Mouse (Mus musculus) C2C12 (cell line): Measurements from ENCODE around the gene Selenov. TPM values are rescaled to one million over a fixed set of nuclear protein-coding genes. Genes with fewer than 3 reads are reported as not detected.

ENCODE experiments used
- H3K27me3 ChIP-seq: one replicate; pipeline ENCODE4 v1.6.1; 2011; ENCODE audit not compliant: control insufficient read depth, insufficient read depth, insufficient read length
- H3K36me3 ChIP-seq: one replicate; pipeline ENCODE4 v1.6.1; 2011; ENCODE audit not compliant: control insufficient read depth, insufficient read depth
- H3K4me3 ChIP-seq: one replicate; pipeline ENCODE4 v1.5.1; 2011; ENCODE audit warnings: mild to moderate bottlenecking, control low read depth; ENCODE audit not compliant: poor library complexity, insufficient read depth, severe bottlenecking
- H3K79me2 ChIP-seq: one replicate; pipeline ENCODE4 v1.6.1; 2011; ENCODE audit not compliant: control insufficient read depth, insufficient read depth
- H3K79me3 ChIP-seq: one replicate; pipeline ENCODE4 v1.6.1; 2011; ENCODE audit warnings: low read depth, control low read depth
- H3ac ChIP-seq: one replicate; pipeline ENCODE3; 2011; ENCODE audit warnings: low read depth; ENCODE audit not compliant: control insufficient read depth, insufficient read length
- CEBPB ChIP-seq: IDR thresholded peaks from one replicate; pipeline ENCODE4 v1.6.1; 2011; ENCODE audit warnings: low read depth, mild to moderate bottlenecking, control low read depth, moderate library complexity
- CTCF ChIP-seq: IDR thresholded peaks from one replicate; pipeline ENCODE4 v1.5.1; 2011; ENCODE audit not compliant: control insufficient read depth, insufficient read depth, insufficient read length
- FOSL1 ChIP-seq: IDR thresholded peaks from one replicate; pipeline ENCODE4 v1.8.0; 2011; ENCODE audit warnings: mild to moderate bottlenecking, low read length; ENCODE audit not compliant: poor library complexity, insufficient read depth, severe bottlenecking
- MAX ChIP-seq: IDR thresholded peaks from one replicate; pipeline ENCODE4 v1.6.1; 2011; ENCODE audit warnings: mild to moderate bottlenecking, control low read depth
- MYOD1 ChIP-seq: IDR thresholded peaks from one replicate; pipeline ENCODE4 v1.6.1; 2011; ENCODE audit warnings: low read depth; ENCODE audit not compliant: control insufficient read depth, insufficient read length
- MYOG ChIP-seq: IDR thresholded peaks from one replicate; pipeline ENCODE4 v1.6.1; 2011; ENCODE audit not compliant: control insufficient read depth, insufficient read length; ENCODE audit errors: extremely low read depth
- USF1 ChIP-seq: IDR thresholded peaks from one replicate; pipeline ENCODE4 v1.6.1; 2011; ENCODE audit warnings: low read depth, mild to moderate bottlenecking, control low read depth, moderate library complexity
- polyA plus RNA-seq: library from polyadenylated mRNA; unstranded; fragments of >200 nt; fragmentation: generic; extraction: Trizol; gene quantifications from one replicate; pipeline ENCODE4 v1.2.1, GENCODE M21; 2012; ENCODE audit warnings: missing spikeins

The Selenov gene
- polyA plus RNA-seq, 1 experiment: not detected

DNA sequence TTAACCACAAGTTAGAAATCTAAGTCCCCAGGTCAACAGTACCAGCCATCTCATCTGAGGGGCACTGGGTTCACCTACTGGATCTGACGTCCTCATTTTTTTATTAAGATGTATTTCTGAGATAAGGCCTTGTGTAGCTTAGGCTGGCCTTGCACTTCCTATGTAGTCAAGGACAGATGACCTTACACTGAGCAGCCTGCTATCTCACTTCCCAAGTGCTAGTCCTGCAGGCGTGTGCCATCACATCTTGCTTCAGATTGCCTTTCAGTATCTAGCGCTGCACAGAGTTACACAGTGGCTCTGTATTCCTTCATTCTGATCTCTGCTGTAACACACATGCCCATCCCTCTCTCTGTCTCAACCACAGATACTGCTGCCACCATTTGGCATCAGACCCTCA, 27.1 kb upstream of the Selenov start:
- TF ChIP-seq CEBPB (no peak), USF1 (no peak), MYOG (no peak), MAX (no peak), FOSL1 (no peak), CTCF (no peak), MYOD1 (no peak)
- Histone ChIP-seq H3K36me3 (peaks cover 86% of the 10 kb centered on the region), H3K27me3 (no peaks in the 10 kb centered on the region), H3K79me3 (no peaks in the 10 kb centered on the region), H3K79me2 (no peaks in the 10 kb centered on the region), H3ac (no peak overlapping the region), H3K4me3 (no peak overlapping the region)

DNA sequence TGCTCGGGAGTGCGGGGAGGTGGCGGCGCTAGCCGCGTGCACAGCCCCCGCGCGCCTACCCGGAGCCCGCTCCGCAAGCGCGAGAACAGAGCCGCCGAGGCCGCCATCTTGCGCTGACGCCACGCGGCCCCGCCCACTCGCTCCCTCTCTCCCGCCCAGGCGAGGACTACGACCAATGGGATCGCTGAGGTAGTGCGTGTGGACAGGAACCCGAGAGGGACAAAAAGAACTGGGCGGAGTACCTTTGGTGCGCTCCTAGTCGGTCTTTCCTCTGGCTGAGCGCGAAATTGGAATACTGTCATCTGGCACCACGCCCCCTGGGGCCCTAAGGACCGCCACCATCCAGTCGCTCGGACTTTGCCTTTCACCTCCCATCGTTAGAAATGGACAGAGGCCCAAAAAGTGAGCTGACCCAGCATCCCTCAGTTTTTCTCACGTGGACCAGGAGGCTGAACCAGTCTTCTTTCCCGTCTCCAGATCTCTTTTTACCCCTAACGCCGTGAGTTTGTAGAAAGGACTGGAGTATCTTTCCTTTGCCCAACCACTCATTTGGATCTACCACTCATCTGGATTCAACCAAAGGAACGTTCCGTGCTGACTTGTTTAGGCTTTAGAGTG, 21.0 kb upstream of the Selenov start, which contains the start of gene Timm50:
TSS of gene Timm50 (minus strand) at position 147 of the 618 bp plus-strand sequence.
- no peaks in the 10 kb centered on the region for H3K27me3 ChIP-seq
- peaks cover 47% of the 10 kb centered on the region for H3K36me3 ChIP-seq
- TF ChIP-seq MYOG (no peak), MAX (peak; percentile 66)
- peaks cover 8% of the 10 kb centered on the region for H3K79me3 ChIP-seq
- peak within 1 kb of the TSS; percentile 84 for H3K4me3 ChIP-seq
- H3ac ChIP-seq: peak within 1 kb of the TSS; percentile 66
- peaks cover 20% of the 10 kb centered on the region for H3K79me2 ChIP-seq

DNA sequence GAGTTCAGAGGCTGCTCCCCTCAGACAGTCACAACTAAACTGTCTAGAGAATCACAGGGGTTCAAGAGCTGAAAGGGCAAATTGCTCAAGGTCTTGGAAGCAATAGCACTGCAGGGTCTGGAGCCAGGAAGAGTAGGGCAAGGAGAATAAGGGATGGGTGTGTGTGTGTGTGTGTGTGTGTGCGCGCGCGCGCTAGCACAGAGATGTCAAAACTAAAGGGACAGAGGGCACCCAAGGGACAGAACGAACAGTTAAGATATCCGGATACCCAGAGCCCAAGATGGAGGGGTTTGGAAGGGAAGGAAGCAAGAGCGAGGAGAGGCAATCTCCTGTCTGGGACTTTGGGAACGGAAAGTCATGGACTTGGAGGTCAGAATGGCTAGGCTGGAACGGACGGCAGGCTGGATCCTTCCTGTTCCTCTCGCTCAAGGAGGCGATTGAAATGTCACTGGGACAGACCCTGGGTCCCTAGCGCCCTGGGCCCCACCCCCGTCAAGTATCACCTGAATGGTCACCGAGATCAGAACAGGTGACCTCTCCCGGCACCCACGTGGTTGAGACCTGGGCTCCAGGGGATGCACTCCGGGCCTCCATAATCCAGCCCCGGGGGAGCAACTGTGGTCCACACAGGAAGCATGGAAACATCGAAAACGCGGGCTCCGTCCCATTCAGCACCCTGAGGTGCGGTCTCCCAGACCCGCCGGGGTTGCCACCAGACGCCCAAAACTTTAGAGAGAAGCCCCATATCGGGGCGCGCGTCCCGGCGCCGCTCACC, 20.4 kb upstream of the Selenov start:
- peaks cover 8% of the 10 kb centered on the region for H3K79me3 ChIP-seq
- H3K27me3 ChIP-seq: no peaks in the 10 kb centered on the region
- peak overlapping the region; percentile 66 for H3ac ChIP-seq
- TF ChIP-seq MAX (no peak), USF1 (no peak), CTCF (no peak), MYOG (no peak), CEBPB (no peak), MYOD1 (no peak), FOSL1 (no peak)
- peak overlapping the region; percentile 84 for H3K4me3 ChIP-seq
- peaks cover 47% of the 10 kb centered on the region for H3K36me3 ChIP-seq
- peaks cover 20% of the 10 kb centered on the region for H3K79me2 ChIP-seq

DNA sequence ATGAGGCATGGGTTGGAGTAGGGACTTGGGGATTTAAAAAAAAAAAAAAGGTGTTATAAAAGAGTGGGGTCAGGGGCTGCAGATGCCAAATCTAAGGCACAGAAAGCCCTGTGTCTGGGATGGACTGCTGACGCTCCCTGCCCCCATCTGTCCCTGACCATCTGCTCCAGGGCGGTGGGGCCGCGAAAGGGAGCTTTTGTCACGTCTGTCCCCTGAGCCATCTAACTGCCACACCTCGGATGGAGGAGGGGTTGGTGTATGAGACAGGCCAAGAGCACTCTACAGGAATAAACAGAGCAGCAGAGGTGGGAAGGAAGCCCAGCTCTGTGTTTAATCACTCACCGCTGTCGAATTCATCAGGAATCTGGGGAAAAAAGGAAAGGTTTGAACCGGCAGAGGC, 18.8 kb upstream of the Selenov start:
- H3K79me2 ChIP-seq: peaks cover 20% of the 10 kb centered on the region
- H3K27me3 ChIP-seq: no peaks in the 10 kb centered on the region
- no peak overlapping the region for H3K4me3 ChIP-seq
- H3K36me3 ChIP-seq: peaks cover 47% of the 10 kb centered on the region
- H3K79me3 ChIP-seq: peaks cover 8% of the 10 kb centered on the region
- no peak overlapping the region for H3ac ChIP-seq
- TF ChIP-seq USF1: no peak
- no peak for TF ChIP-seq CTCF
- no peak for TF ChIP-seq MAX
- TF ChIP-seq CEBPB: no peak
- TF ChIP-seq FOSL1: no peak
- no peak for TF ChIP-seq MYOD1
- no peak for TF ChIP-seq MYOG

DNA sequence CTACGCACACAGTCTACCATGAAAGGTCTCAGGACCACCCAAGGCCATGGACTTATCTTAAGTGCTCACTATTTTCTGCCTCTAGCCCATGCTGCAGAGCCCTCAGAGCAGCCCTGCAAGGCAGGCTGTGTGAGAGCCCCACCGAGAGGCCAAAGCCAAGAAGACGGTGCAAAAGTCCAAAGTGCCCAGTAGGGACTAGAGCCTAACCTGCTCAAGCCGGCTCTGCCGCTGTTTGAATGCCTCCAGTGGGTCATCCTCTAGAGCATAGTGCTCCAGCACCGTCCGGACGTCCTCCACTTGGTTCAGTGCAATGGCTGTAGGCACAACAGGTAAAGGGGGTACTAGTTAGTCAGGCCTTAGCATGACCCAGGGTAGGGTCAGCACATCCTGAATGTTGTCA, 15.2 kb upstream of the Selenov start:
- Histone ChIP-seq H3ac (no peak overlapping the region), H3K4me3 (no peak overlapping the region), H3K79me3 (peaks cover 6% of the 10 kb centered on the region), H3K27me3 (peaks cover 7% of the 10 kb centered on the region), H3K36me3 (peaks cover 37% of the 10 kb centered on the region), H3K79me2 (peaks cover 15% of the 10 kb centered on the region)
- no peak for TF ChIP-seq CTCF
- TF ChIP-seq USF1: no peak
- TF ChIP-seq CEBPB: no peak
- TF ChIP-seq MYOD1: no peak
- TF ChIP-seq FOSL1: no peak
- no peak for TF ChIP-seq MAX
- TF ChIP-seq MYOG: no peak
